Comparison of ENCODE assay signal across 7 mouse cellular contexts in the genomic region with DNA sequence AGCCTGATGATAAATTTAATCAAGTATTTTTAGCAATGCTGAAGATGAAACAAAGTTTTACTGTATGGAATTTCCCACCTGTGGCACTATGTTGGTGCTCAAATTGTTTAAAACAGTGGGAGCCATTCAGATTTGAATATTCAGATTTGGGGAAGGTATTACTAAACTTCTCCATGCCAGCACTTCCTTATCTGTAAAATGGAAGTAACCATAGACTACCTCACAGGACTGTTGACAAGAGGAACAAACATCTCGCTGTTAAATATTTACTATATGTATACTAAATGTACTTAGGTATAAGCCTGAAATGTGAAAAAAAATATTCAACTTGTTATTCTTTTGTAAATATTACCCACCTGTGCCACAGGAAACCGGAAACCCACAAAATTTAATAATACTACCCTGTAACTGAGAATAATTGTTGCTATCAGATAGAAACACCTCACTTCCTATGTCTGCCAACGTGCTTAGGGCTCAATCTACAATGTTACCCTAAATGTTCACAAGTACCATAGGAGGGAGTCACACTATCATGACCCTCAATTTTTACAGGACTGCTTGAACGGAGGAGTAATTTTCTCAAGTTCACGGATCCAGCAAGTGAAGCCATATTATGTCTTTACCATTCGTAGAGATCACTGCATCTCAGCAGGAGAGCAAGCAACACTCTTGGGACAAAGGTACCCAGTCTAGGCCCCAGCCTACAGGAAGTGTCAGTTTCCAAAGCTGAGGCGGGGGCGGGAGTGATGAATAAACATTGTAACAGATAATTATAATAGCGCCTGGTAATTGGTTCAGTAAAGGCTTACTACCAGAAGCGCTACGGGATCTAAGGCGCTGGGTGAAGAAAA. TPM values are rescaled to one million over a fixed set of nuclear protein-coding genes. Genes with fewer than 3 reads are reported as not detected.
DNase-seq lines count a peak whose midpoint lies in the region; ATAC-seq and TF ChIP-seq lines count a peak whose summit lies in the region.

No protein-coding gene starts in this region.

- H3K4me2 ChIP-seq in forebrain, embryonic 11.5 days (ENCODE audit: low read depth, low read length, severe bottlenecking): peak overlapping the region; percentile 91
- H3K4me2 ChIP-seq in liver, embryonic 12.5 days: peak overlapping the region; percentile 91
- peak overlapping the region; percentile 84 for H3K4me2 ChIP-seq in stomach, embryonic 15.5 days

- no peak for DNase-seq in testis, postnatal 10 days (ENCODE audit: low spot score)
- DNase-seq in forebrain, embryonic 11.5 days (ENCODE audit: low spot score): no peak
- no peak for DNase-seq in adrenal gland, adult 2 months
- no peak for DNase-seq in left cerebral cortex, postnatal 36 days (ENCODE audit: low spot score in 2 of 2)

- H3K4me1 ChIP-seq in testis, adult 2 months (ENCODE audit: control insufficient read depth, insufficient read depth, low read length): peaks cover 6% of the 10 kb centered on the region
- peaks cover 4% of the 10 kb centered on the region; the same call in 1 of the 2 replicates for H3K4me1 ChIP-seq in forebrain, embryonic 11.5 days (replicated peaks; ENCODE audit: control insufficient read depth, insufficient read depth, low read length)
- H3K4me1 ChIP-seq in liver, embryonic 12.5 days: peaks cover 36% of the 10 kb centered on the region
- no peaks in the 10 kb centered on the region for H3K4me1 ChIP-seq in stomach, embryonic 15.5 days

- peak overlapping the region; percentile 96 for H3K4me3 ChIP-seq in testis, adult 2 months (ENCODE audit: control insufficient read depth, low read depth, low read length)
- peak overlapping the region; percentile 75 for H3K4me3 ChIP-seq in forebrain, embryonic 11.5 days (ENCODE audit: low read depth, low read length)
- H3K4me3 ChIP-seq in liver, embryonic 12.5 days: peak overlapping the region; percentile 89
- peak overlapping the region; percentile 96 for H3K4me3 ChIP-seq in stomach, embryonic 15.5 days (replicated peaks)

- peak overlapping the region; percentile 73 for H3K9ac ChIP-seq in forebrain, embryonic 11.5 days (ENCODE audit: low read length)
- peak overlapping the region; percentile 92 for H3K9ac ChIP-seq in liver, embryonic 12.5 days
- peak overlapping the region; percentile 84 for H3K9ac ChIP-seq in stomach, embryonic 15.5 days

- no peaks in the 10 kb centered on the region for H3K27me3 ChIP-seq in testis, adult 2 months (ENCODE audit: control insufficient read depth, insufficient read depth, low read length)
- no peaks in the 10 kb centered on the region for H3K27me3 ChIP-seq in forebrain, embryonic 11.5 days (ENCODE audit: control insufficient read depth, insufficient read depth, low read length)
- H3K27me3 ChIP-seq in liver, embryonic 12.5 days (replicated peaks): no peaks in the 10 kb centered on the region
- H3K27me3 ChIP-seq in stomach, embryonic 15.5 days (replicated peaks): no peaks in the 10 kb centered on the region

- H3K9me3 ChIP-seq in forebrain, embryonic 11.5 days (ENCODE audit: control insufficient read depth, low read length): no peaks in the 10 kb centered on the region
- no peaks in the 10 kb centered on the region for H3K9me3 ChIP-seq in liver, embryonic 12.5 days (replicated peaks)
- H3K9me3 ChIP-seq in stomach, embryonic 15.5 days: no peaks in the 10 kb centered on the region

- WGBS in forebrain, embryonic 11.5 days: 17% methylated on average over 12 of the region's 12 CpGs
- WGBS in liver, embryonic 12.5 days (ENCODE audit: insufficient replicate concordance): 8% methylated on average over 12 of the region's 12 CpGs
- 11% methylated on average over 12 of the region's 12 CpGs for WGBS in stomach, embryonic 15.5 days

- H3K36me3 ChIP-seq in testis, adult 2 months (ENCODE audit: control insufficient read depth, insufficient read depth, low read length): no peaks in the 10 kb centered on the region
- no peaks in the 10 kb centered on the region for H3K36me3 ChIP-seq in forebrain, embryonic 11.5 days (ENCODE audit: control insufficient read depth, insufficient read depth, low read length)
- peaks cover 29% of the 10 kb centered on the region for H3K36me3 ChIP-seq in liver, embryonic 12.5 days
- peaks cover 7% of the 10 kb centered on the region for H3K36me3 ChIP-seq in stomach, embryonic 15.5 days

- intact Hi-C loops in left cerebral cortex, postnatal 36 days (cut with DNase I): loop anchor here (10.0 kb wide), 1 partner anchor 51 kb away; a partner anchor contains a TSS

- no peak for TF ChIP-seq CTCF in testis, adult 2 months (IDR thresholded peaks at IDR 0.05; ENCODE audit: control insufficient read depth, insufficient read depth, insufficient replicate concordance, low read depth, low read length)

- peak; percentile 36 for ATAC-seq in forebrain, embryonic 11.5 days (replicated peaks; ENCODE audit: low FRiP score)
- peak; percentile 50 for ATAC-seq in liver, embryonic 12.5 days
- peak; percentile 41; the same call in 1 of the 2 replicates for ATAC-seq in stomach, embryonic 15.5 days (ENCODE audit: insufficient read depth, low FRiP score, low read depth)

- no peak for TF ChIP-seq POLR2A in testis, adult 2 months (IDR thresholded peaks at IDR 0.05; ENCODE audit: control insufficient read depth, low read depth, low read length)

- H3K27ac ChIP-seq in testis, adult 2 months (ENCODE audit: control insufficient read depth, insufficient read depth, low read depth, low read length): peak overlapping the region; percentile 63
- no peak overlapping the region for H3K27ac ChIP-seq in forebrain, embryonic 11.5 days (ENCODE audit: low read depth, low read length)
- peak overlapping the region; percentile 94 for H3K27ac ChIP-seq in liver, embryonic 12.5 days
- H3K27ac ChIP-seq in stomach, embryonic 15.5 days: peak overlapping the region; percentile 90

RNA-seq across cellular contexts. Expression of a gene that starts 0.6 kb away (rescaled TPM):
- polyA plus RNA-seq in testis, adult 2 months (2012; rRNA removed): 13.8 and 15.6 TPM in 2 replicates
- 28.8 and 29.9 TPM in 2 replicates for polyA plus RNA-seq in forebrain, embryonic 11.5 days (2014; fragmentation: Nextera tagmentation; extraction: Ambion mirVana)
- 31.2 and 32.9 TPM in 2 replicates for polyA plus RNA-seq in liver, embryonic 12.5 days (2016; fragmentation: Nextera tagmentation; extraction: Ambion mirVana)
- polyA plus RNA-seq in stomach, embryonic 15.5 days (2015; fragmentation: Nextera tagmentation; extraction: Ambion mirVana): 49.6 and 51.9 TPM in 2 replicates
- 100 to 1,000 TPM; 116 to 139 TPM for total RNA-seq in adrenal gland, adult 2 months (2021)
- 262 and 276 TPM in 2 replicates for polyA plus RNA-seq in adrenal gland, adult 2 months (2012; rRNA removed)
- total RNA-seq in left cerebral cortex, postnatal 36 days (2021): 10 to 100 TPM; 24.1 to 24.4 TPM

RNA-seq across cellular contexts. Expression of a gene that starts 12.6 kb away (rescaled TPM):
- 0.25 and 0.28 TPM in 2 replicates for polyA plus RNA-seq in testis, adult 2 months (2012; rRNA removed)
- polyA plus RNA-seq in forebrain, embryonic 11.5 days (2014; fragmentation: Nextera tagmentation; extraction: Ambion mirVana): 18.8 and 19.8 TPM in 2 replicates
- polyA plus RNA-seq in liver, embryonic 12.5 days (2016; fragmentation: Nextera tagmentation; extraction: Ambion mirVana): 0.19 and 0.39 TPM in 2 replicates
- 1.6 and 2.3 TPM in 2 replicates for polyA plus RNA-seq in stomach, embryonic 15.5 days (2015; fragmentation: Nextera tagmentation; extraction: Ambion mirVana)
- under 1 TPM; 0.29 to 0.45 TPM for total RNA-seq in adrenal gland, adult 2 months (2021)
- polyA plus RNA-seq in adrenal gland, adult 2 months (2012; rRNA removed): 0.40 and 0.49 TPM in 2 replicates
- 1 to 10 TPM; 7.0 to 7.7 TPM for total RNA-seq in left cerebral cortex, postnatal 36 days (2021)

RNA-seq across cellular contexts. Expression of a gene that starts 31.9 kb away (rescaled TPM):
- polyA plus RNA-seq in testis, adult 2 months (2012; rRNA removed): 16.8 and 17.4 TPM in 2 replicates
- 70.7 and 71.6 TPM in 2 replicates for polyA plus RNA-seq in forebrain, embryonic 11.5 days (2014; fragmentation: Nextera tagmentation; extraction: Ambion mirVana)
- 36.7 and 38.2 TPM in 2 replicates for polyA plus RNA-seq in liver, embryonic 12.5 days (2016; fragmentation: Nextera tagmentation; extraction: Ambion mirVana)
- 126 and 139 TPM in 2 replicates for polyA plus RNA-seq in stomach, embryonic 15.5 days (2015; fragmentation: Nextera tagmentation; extraction: Ambion mirVana)
- 10 to 100 TPM; 36.2 to 39.9 TPM for total RNA-seq in adrenal gland, adult 2 months (2021)
- polyA plus RNA-seq in adrenal gland, adult 2 months (2012; rRNA removed): 173 and 192 TPM in 2 replicates
- 10 to 100 TPM in 1 of 2 experiments, 1 to 10 TPM in 1; 7.2 to 10.8 TPM for total RNA-seq in left cerebral cortex, postnatal 36 days (2021)

RNA-seq across cellular contexts. Expression of a gene that starts 36.6 kb away (rescaled TPM):
- 85.4 and 140 TPM in 2 replicates for polyA plus RNA-seq in testis, adult 2 months (2012; rRNA removed)
- polyA plus RNA-seq in forebrain, embryonic 11.5 days (2014; fragmentation: Nextera tagmentation; extraction: Ambion mirVana): 220 and 221 TPM in 2 replicates
- polyA plus RNA-seq in liver, embryonic 12.5 days (2016; fragmentation: Nextera tagmentation; extraction: Ambion mirVana): 269 and 282 TPM in 2 replicates
- polyA plus RNA-seq in stomach, embryonic 15.5 days (2015; fragmentation: Nextera tagmentation; extraction: Ambion mirVana): 273 and 275 TPM in 2 replicates
- 100 to 1,000 TPM; 162 to 202 TPM for total RNA-seq in adrenal gland, adult 2 months (2021)
- 2,091 and 3,081 TPM in 2 replicates for polyA plus RNA-seq in adrenal gland, adult 2 months (2012; rRNA removed)
- total RNA-seq in left cerebral cortex, postnatal 36 days (2021): 10 to 100 TPM; 84.6 to 88.0 TPM

RNA-seq across cellular contexts. Expression of a gene that starts 45.8 kb away (rescaled TPM):
- 17.7 and 19.5 TPM in 2 replicates for polyA plus RNA-seq in testis, adult 2 months (2012; rRNA removed)
- polyA plus RNA-seq in forebrain, embryonic 11.5 days (2014; fragmentation: Nextera tagmentation; extraction: Ambion mirVana): 4.5 and 5.0 TPM in 2 replicates
- polyA plus RNA-seq in liver, embryonic 12.5 days (2016; fragmentation: Nextera tagmentation; extraction: Ambion mirVana): 8.4 and 8.5 TPM in 2 replicates
- polyA plus RNA-seq in stomach, embryonic 15.5 days (2015; fragmentation: Nextera tagmentation; extraction: Ambion mirVana): 17.0 and 19.9 TPM in 2 replicates
- total RNA-seq in adrenal gland, adult 2 months (2021): 1 to 10 TPM; 2.8 to 3.9 TPM
- polyA plus RNA-seq in adrenal gland, adult 2 months (2012; rRNA removed): 3.7 and 4.2 TPM in 2 replicates
- total RNA-seq in left cerebral cortex, postnatal 36 days (2021): 1 to 10 TPM; 1.9 TPM
